Mouse (Mus musculus): Measurements from ENCODE around the gene Aff4. TPM values are rescaled to one million over a fixed set of nuclear protein-coding genes. Genes with fewer than 3 reads are reported as not detected.
A peak's percentile ranks its signal among the peaks of the same experiment; 100 is the strongest.
"Not testable (repeated sequence)": the region's sequence is repeated elsewhere in the genome, so short reads cannot be mapped to it uniquely, and the experiment has no call there.

The Aff4 gene
- polyA plus RNA-seq, 1 experiment from 2014 or later, result 72.9 TPM

DNA sequence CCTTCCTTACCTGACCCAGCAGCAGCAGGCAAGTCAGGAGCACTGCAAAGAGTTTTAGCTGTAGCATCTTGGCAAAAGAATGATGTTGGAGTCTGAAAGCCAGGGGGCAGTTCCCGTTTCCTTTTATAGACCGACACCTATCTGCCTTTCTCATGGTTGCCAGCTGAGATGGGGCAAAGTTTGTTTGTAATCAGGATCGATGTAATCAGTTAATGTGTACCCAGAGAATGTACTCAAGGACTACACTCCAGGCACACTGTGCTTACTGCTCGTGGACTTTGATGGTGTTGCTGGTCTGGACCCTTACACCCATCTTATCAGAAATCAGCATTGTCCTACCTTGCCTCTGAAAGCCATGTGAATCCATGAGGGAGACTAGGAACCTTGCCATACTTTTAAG lies 72.4 kb downstream of the Aff4 start, which contains the start of gene Leap2:
Gene Leap2, minus strand, starts transcription at position 135 of the 400 bp plus-strand sequence.
- Histone ChIP-seq H3K4me3 (ENCODE audit: control insufficient read depth in 1 of 2, insufficient read depth in 1 of 2, low read depth in 1 of 2, low read length in 2 of 2) (no peak within 1 kb of the TSS), H3K27ac (replicated peaks in 1 of 2; ENCODE audit: control insufficient read depth in 1 of 2, insufficient read depth in 1 of 2, low read depth in 2 of 2, low read length in 2 of 2) (no peak within 1 kb of the TSS)

DNA sequence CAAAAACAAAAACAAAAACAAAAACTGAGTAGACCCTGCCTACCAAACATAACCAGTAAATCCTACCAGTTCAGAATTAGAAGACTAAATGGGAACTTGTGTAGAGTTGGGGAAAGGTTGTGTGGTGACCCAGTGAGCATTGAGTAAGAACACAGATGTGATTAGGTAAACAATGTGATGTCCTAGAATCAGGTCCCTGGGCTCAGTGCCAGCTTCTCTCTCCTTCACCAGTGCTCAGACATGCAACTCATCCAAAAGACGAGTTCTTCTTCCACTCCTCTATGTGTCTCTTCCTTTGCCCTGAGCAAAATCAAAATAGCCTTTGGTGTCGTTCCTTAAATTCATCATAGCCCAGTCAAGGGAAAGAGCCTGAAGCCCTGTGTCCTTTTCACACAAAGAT lies 74.2 kb downstream of the Aff4 start:
- Histone ChIP-seq H3K4me2 (ENCODE audit: low read length) (no peak overlapping the region), H3K4me3 (ENCODE audit: control insufficient read depth in 1 of 2, insufficient read depth in 1 of 2, low read depth in 1 of 2, low read length in 2 of 2) (no peak overlapping the region), H3K4me1 (ENCODE audit: control insufficient read depth in 2 of 2, insufficient read depth in 2 of 2, low read length in 2 of 2) (peaks cover 5 to 23% of the 10 kb centered on the region in 2 experiments; a peak in 3 of 4 replicates), H3K9me3 (ENCODE audit: control insufficient read depth, low read length) (no peaks in the 10 kb centered on the region), H3K36me3 (ENCODE audit: control insufficient read depth, insufficient read depth, low read length) (peaks cover 38% of the 10 kb centered on the region), H3K9ac (ENCODE audit: low read length) (no peak overlapping the region; the same call in 1 of the 2 replicates), H3K27me3 (ENCODE audit: control insufficient read depth, insufficient read depth, low read length) (no peaks in the 10 kb centered on the region), H3K27ac (replicated peaks in 1 of 2; ENCODE audit: control insufficient read depth in 1 of 2, insufficient read depth in 1 of 2, low read depth in 2 of 2, low read length in 2 of 2) (peak overlapping the region; percentile 10 to 24; a peak in 2 of 4 replicates)
- ATAC-seq (ENCODE audit: insufficient number of reproducible peaks, insufficient read depth, low FRiP score, low read depth), result no peak
- WGBS, result 64% methylated on average over 2 of the region's 2 CpGs

More for the DNA sequence above, 72.4 kb downstream of the Aff4 start, which contains the start of gene Leap2:
- Histone ChIP-seq H3K4me1 (ENCODE audit: control insufficient read depth in 2 of 2, insufficient read depth in 2 of 2, low read length in 2 of 2) (peaks cover 5 to 17% of the 10 kb centered on the region in 2 experiments; a peak in 3 of 4 replicates), H3K9ac (ENCODE audit: low read length) (no peak within 1 kb of the TSS), H3K9me3 (ENCODE audit: control insufficient read depth, low read length) (no peaks in the 10 kb centered on the region), H3K36me3 (ENCODE audit: control insufficient read depth, insufficient read depth, low read length) (peaks cover 44% of the 10 kb centered on the region), H3K4me2 (ENCODE audit: low read length) (no peak within 1 kb of the TSS), H3K27me3 (ENCODE audit: control insufficient read depth, insufficient read depth, low read length) (no peaks in the 10 kb centered on the region)
- 62% methylated on average over 4 of the region's 4 CpGs for WGBS
- ATAC-seq (ENCODE audit: insufficient number of reproducible peaks, insufficient read depth, low FRiP score, low read depth), result no peak

DNA sequence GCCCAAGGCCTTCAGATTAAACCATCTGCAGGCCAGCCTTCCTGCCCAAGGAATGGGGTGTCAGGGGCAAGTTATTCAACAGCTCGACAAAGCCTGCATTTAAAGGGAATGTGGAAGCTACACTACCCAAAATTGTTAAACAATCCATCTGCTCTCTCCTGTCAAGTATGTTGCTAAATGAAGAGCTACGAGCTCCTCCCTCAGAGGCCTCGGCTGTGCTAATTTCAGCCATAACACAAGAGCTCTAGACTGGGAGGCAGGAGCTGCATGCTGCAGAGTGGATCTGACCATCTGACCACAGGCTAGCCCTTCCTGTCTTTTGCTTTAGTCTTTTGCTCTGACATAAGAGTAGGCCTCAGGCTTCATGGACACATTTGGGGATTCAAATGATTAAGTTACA lies 74.6 kb downstream of the Aff4 start:
- H3K27me3 ChIP-seq (ENCODE audit: control insufficient read depth, insufficient read depth, low read length), result no peaks in the 10 kb centered on the region
- WGBS, result 28% methylated on average over 3 of the region's 3 CpGs
- H3K4me3 ChIP-seq (ENCODE audit: control insufficient read depth in 1 of 2, insufficient read depth in 1 of 2, low read depth in 1 of 2, low read length in 2 of 2), result no peak overlapping the region
- no peaks in the 10 kb centered on the region for H3K9me3 ChIP-seq (ENCODE audit: control insufficient read depth, low read length)
- peaks cover 33% of the 10 kb centered on the region for H3K36me3 ChIP-seq (ENCODE audit: control insufficient read depth, insufficient read depth, low read length)
- H3K27ac ChIP-seq (replicated peaks in 1 of 2; ENCODE audit: control insufficient read depth in 1 of 2, insufficient read depth in 1 of 2, low read depth in 2 of 2, low read length in 2 of 2), result peak overlapping the region; percentile 10 to 24; a peak in 2 of 4 replicates
- peaks cover 5 to 26% of the 10 kb centered on the region in 2 experiments; a peak in 3 of 4 replicates for H3K4me1 ChIP-seq (ENCODE audit: control insufficient read depth in 2 of 2, insufficient read depth in 2 of 2, low read length in 2 of 2)
- ATAC-seq (ENCODE audit: insufficient number of reproducible peaks, insufficient read depth, low FRiP score, low read depth), result no peak
- no peak overlapping the region for H3K4me2 ChIP-seq (ENCODE audit: low read length)
- no peak overlapping the region; the same call in 1 of the 2 replicates for H3K9ac ChIP-seq (ENCODE audit: low read length)

DNA sequence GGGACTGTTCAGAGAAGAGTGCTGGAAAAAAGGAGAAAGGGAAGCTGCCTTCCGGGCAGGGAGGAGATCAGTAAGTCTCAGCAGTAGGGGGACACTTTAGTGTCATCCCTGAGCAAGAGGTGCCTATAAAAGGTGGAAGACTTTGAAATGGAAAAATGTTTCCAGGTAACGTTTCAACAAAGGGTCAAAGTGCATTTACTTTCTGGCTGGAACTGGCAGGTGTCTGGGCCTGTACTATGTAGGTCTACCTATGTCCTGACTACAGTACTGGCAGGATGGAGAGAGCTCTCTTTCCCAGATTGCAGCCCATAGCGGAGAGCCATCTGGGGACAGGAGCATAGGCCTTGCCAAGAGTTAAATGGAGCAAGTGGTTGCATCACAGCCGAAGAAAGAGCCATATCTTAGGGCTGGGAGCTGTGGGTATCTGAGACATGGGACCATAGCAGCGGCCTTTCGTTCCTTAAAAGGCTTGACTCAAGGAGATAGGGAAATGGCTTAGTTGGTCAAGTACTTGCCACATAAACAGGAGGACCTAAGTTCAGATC lies 75.2 kb downstream of the Aff4 start:
- Histone ChIP-seq H3K4me1 (ENCODE audit: control insufficient read depth in 2 of 2, insufficient read depth in 2 of 2, low read length in 2 of 2) (peaks cover 5 to 26% of the 10 kb centered on the region in 2 experiments; a peak in 3 of 4 replicates), H3K27ac (replicated peaks in 1 of 2; ENCODE audit: control insufficient read depth in 1 of 2, insufficient read depth in 1 of 2, low read depth in 2 of 2, low read length in 2 of 2) (peak overlapping the region in 1 of 2 experiments; percentile 10; a peak in 1 of 4 replicates), H3K4me2 (ENCODE audit: low read length) (no peak overlapping the region), H3K27me3 (ENCODE audit: control insufficient read depth, insufficient read depth, low read length) (no peaks in the 10 kb centered on the region), H3K4me3 (ENCODE audit: control insufficient read depth in 1 of 2, insufficient read depth in 1 of 2, low read depth in 1 of 2, low read length in 2 of 2) (no peak overlapping the region), H3K36me3 (ENCODE audit: control insufficient read depth, insufficient read depth, low read length) (peaks cover 30% of the 10 kb centered on the region), H3K9ac (ENCODE audit: low read length) (no peak overlapping the region), H3K9me3 (ENCODE audit: control insufficient read depth, low read length) (no peaks in the 10 kb centered on the region)
- ATAC-seq (ENCODE audit: insufficient number of reproducible peaks, insufficient read depth, low FRiP score, low read depth), result no peak
- 78% methylated on average over 6 of the region's 6 CpGs for WGBS

DNA sequence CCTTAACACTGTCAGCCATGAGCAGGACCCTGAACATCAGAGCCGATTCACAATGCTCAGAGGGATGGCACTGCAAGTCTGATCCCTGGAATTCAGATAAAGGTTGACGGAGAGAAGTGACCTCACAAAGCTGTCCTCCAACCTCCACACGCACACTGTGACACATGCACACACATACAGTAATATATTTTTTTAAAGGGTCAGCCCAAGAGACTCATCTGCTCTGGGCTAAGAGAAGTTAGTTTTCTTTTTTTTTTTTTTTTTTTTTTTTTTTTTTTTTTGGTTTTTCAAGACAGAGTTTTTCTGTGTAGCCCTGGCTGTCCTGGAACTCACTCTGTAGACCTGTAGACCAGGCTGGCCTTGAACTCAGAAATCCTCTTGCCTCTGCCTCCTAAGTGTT lies 76.3 kb downstream of the Aff4 start:
- not testable (repeated sequence) for H3K4me2 ChIP-seq (ENCODE audit: low read length); H3K9ac ChIP-seq (ENCODE audit: low read length); H3K4me3 ChIP-seq (ENCODE audit: control insufficient read depth in 1 of 2, insufficient read depth in 1 of 2, low read depth in 1 of 2, low read length in 2 of 2); ATAC-seq (ENCODE audit: insufficient number of reproducible peaks, insufficient read depth, low FRiP score, low read depth); H3K9me3 ChIP-seq (ENCODE audit: control insufficient read depth, low read length); H3K27me3 ChIP-seq (ENCODE audit: control insufficient read depth, insufficient read depth, low read length)
- Histone ChIP-seq H3K4me1 (ENCODE audit: control insufficient read depth in 2 of 2, insufficient read depth in 2 of 2, low read length in 2 of 2) (peaks cover 7 to 31% of the 10 kb centered on the region in 2 experiments), H3K36me3 (ENCODE audit: control insufficient read depth, insufficient read depth, low read length) (peaks cover 20% of the 10 kb centered on the region), H3K27ac (replicated peaks in 1 of 2; ENCODE audit: control insufficient read depth in 1 of 2, insufficient read depth in 1 of 2, low read depth in 2 of 2, low read length in 2 of 2) (peak overlapping the region; percentile 4 to 37; a peak in 1 of 4 replicates)
- 34% methylated on average over 3 of the region's 3 CpGs for WGBS

DNA sequence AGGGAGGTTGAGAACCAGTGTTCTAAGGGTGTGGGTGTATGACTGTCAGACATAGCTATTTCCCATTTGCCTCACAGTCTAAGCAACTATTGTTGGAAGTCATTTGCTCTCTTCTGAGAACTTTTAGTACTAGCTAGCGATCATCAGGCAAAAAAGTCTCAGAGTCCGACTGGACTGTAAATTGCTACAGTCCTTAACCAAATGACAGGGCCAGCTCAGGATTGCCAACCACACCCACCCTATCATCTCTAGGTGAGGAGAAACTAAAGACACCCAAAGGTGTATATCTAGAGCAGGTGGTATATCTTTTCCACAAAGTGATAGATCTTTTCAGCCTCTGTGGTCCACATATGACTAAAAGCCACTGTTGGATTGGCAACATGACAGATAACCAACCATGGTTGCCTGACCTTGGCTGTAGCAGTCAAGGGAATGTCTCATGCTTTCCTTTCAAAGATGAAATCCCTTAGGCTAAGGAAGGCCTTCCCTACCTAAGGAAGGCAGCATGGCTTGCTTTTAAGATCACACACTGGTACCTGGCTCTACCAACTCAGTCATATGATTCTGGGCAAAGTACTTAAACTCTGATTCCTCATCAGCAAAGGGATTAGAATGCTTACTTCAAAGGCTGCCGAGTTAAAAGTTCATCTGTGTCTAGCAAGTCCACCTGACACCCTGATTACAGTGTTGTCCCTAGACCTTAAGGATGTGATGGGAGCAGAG lies 77.5 kb downstream of the Aff4 start:
- Histone ChIP-seq H3K4me3 (ENCODE audit: control insufficient read depth in 1 of 2, insufficient read depth in 1 of 2, low read depth in 1 of 2, low read length in 2 of 2) (no peak overlapping the region), H3K27ac (replicated peaks in 1 of 2; ENCODE audit: control insufficient read depth in 1 of 2, insufficient read depth in 1 of 2, low read depth in 2 of 2, low read length in 2 of 2) (no peak overlapping the region), H3K9ac (ENCODE audit: low read length) (no peak overlapping the region), H3K27me3 (ENCODE audit: control insufficient read depth, insufficient read depth, low read length) (no peaks in the 10 kb centered on the region), H3K4me1 (ENCODE audit: control insufficient read depth in 2 of 2, insufficient read depth in 2 of 2, low read length in 2 of 2) (peaks cover 7 to 31% of the 10 kb centered on the region in 2 experiments), H3K9me3 (ENCODE audit: control insufficient read depth, low read length) (no peaks in the 10 kb centered on the region), H3K36me3 (ENCODE audit: control insufficient read depth, insufficient read depth, low read length) (peaks cover 15% of the 10 kb centered on the region), H3K4me2 (ENCODE audit: low read length) (no peak overlapping the region)
- WGBS, result 93% methylated on average over 3 of the region's 3 CpGs
- no peak for ATAC-seq (ENCODE audit: insufficient number of reproducible peaks, insufficient read depth, low FRiP score, low read depth)

DNA sequence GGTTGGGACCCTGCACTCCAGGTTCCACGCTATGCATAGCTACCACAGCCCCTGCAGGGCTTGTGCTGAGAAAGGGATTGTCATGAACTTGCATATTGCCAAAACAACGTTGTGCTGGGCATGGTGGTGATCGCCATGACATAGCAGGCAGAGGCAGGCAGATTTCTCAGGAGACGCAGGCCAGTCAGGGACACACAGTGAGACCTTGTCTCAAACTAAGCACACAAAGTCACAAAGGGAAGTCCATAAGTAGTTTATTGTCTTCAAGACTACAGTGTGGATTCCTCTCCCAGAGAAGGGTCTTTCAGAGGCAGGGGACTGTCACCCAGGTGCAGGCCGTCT lies 78.1 kb downstream of the Aff4 start:
- no peak overlapping the region for H3K27ac ChIP-seq (replicated peaks in 1 of 2; ENCODE audit: control insufficient read depth in 1 of 2, insufficient read depth in 1 of 2, low read depth in 2 of 2, low read length in 2 of 2)
- H3K4me2 ChIP-seq (ENCODE audit: low read length), result no peak overlapping the region
- peaks cover 7 to 31% of the 10 kb centered on the region in 2 experiments for H3K4me1 ChIP-seq (ENCODE audit: control insufficient read depth in 2 of 2, insufficient read depth in 2 of 2, low read length in 2 of 2)
- no peaks in the 10 kb centered on the region for H3K9me3 ChIP-seq (ENCODE audit: control insufficient read depth, low read length)
- ATAC-seq (ENCODE audit: insufficient number of reproducible peaks, insufficient read depth, low FRiP score, low read depth), result no peak
- no peak overlapping the region for H3K9ac ChIP-seq (ENCODE audit: low read length)
- no peaks in the 10 kb centered on the region for H3K27me3 ChIP-seq (ENCODE audit: control insufficient read depth, insufficient read depth, low read length)
- WGBS, result 96% methylated on average over 5 of the region's 5 CpGs
- no peak overlapping the region for H3K4me3 ChIP-seq (ENCODE audit: control insufficient read depth in 1 of 2, insufficient read depth in 1 of 2, low read depth in 1 of 2, low read length in 2 of 2)
- H3K36me3 ChIP-seq (ENCODE audit: control insufficient read depth, insufficient read depth, low read length), result peaks cover 15% of the 10 kb centered on the region

All from heart, embryonic 14.5 days (tissue).